Mouse (Mus musculus) kidney, postnatal 0 days (tissue): ENCODE data around the gene Id1. TPM values are rescaled to one million over a fixed set of nuclear protein-coding genes. Genes with fewer than 3 reads are reported as not detected.
A peak's percentile ranks its signal among the peaks of the same experiment; 100 is the strongest.

Experiments
- ATAC-seq: fragments of 200-750 bp; cut with Nextera tagmentation; replicated peaks from 2 replicates; pipeline ENCODE4 v1.8.0; 2017; ENCODE audit warnings: low read depth, moderate number of reproducible peaks, moderate TSS enrichment, moderate library complexity; ENCODE audit not compliant: low FRiP score
- DNase-seq: peaks from one replicate; pipeline ENCODE4 v3.0.0-alpha.2; 2016; ENCODE audit warnings: low spot score
- H3K27ac ChIP-seq: fragments of 300-500 bp; sonication (generic); 2 replicates; pipeline ENCODE4 v1.5.1; 2014; ENCODE audit warnings: mild to moderate bottlenecking
- H3K27me3 ChIP-seq: fragments of 300-500 bp; sonication (generic); 2 replicates; pipeline ENCODE4 v1.6.1; 2014; ENCODE audit warnings: low read length, mixed read lengths; ENCODE audit not compliant: insufficient read depth
- H3K36me3 ChIP-seq: fragments of 300-500 bp; sonication (generic); 2 replicates; pipeline ENCODE4 v1.6.1; 2014; ENCODE audit warnings: low read length, mixed read lengths; ENCODE audit not compliant: insufficient read depth
- H3K4me1 ChIP-seq: fragments of 300-500 bp; sonication (generic); replicated peaks from 2 replicates; pipeline ENCODE4 v1.6.1; 2014; ENCODE audit warnings: antibody characterized with exemption, low read length, mixed read lengths; ENCODE audit not compliant: insufficient read depth
- H3K4me2 ChIP-seq: fragments of 300-500 bp; sonication (generic); 2 replicates; pipeline ENCODE4 v1.6.1; 2014; ENCODE audit warnings: mild to moderate bottlenecking, low read length, moderate library complexity, mixed read lengths
- H3K4me3 ChIP-seq: fragments of 300-500 bp; sonication (generic); replicated peaks from 2 replicates; pipeline ENCODE4 v1.5.1; 2014; ENCODE audit warnings: low read depth, low read length
- H3K9ac ChIP-seq: fragments of 300-500 bp; sonication (generic); 2 replicates; pipeline ENCODE4 v1.6.1; 2014; ENCODE audit warnings: low read depth, low read length
- H3K9me3 ChIP-seq: fragments of 300-500 bp; sonication (generic); replicated peaks from 2 replicates; pipeline ENCODE4 v1.6.1; 2016; ENCODE audit warnings: low read length, inconsistent platforms, mixed read lengths
- CTCF ChIP-seq: IDR thresholded peaks from 2 replicates; pipeline ENCODE4 v1.5.1; 2016; ENCODE audit warnings: antibody characterized with exemption, low read depth, mild to moderate bottlenecking, moderate library complexity
- WGBS: fragments of 180-500 bp; shearing (Covaris S2); extraction: QIAGEN DNeasy Blood & Tissue Kit; methylation state at CpG from one replicate; pipeline ENCODE4 v1.1.7; 2014; 5-methylcytosine and 5-hydroxymethylcytosine counted together
- polyA plus RNA-seq: library from polyadenylated mRNA; unstranded; fragments of >200 nt; fragmentation: Nextera tagmentation; extraction: Ambion mirVana; gene quantifications from 2 replicates; pipeline ENCODE4 v1.2.1, GENCODE M21; 2015

The Id1 gene
- polyA plus RNA-seq, 1 experiment from 2014 or later = 194 TPM

DNA sequence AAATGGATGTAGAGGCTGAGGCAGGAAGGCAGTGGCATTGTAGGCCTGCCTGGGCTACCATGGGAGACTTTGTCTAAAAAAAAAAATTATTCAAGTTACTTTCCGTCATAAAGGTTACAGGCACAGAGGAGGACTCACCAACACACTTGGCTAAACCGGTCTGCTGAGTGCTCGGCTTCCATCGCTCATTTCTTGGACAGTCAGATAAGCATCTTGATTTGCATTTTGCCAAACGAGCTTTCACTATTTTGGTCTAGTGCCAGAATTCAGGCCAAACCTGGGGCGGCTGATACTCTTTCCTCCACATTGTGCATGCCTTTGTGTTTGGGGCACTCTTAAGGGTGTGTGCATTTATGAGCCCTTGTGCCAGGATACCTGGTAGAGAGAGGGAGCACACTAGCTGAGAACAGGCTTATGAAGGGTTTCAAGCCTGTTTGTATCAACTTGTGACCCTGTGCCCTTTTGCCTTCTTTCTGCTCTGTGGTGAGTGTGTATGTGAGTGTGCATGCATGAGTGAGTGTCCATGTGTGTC, 19.7 kb upstream of the Id1 start:
- no peaks in the 10 kb centered on the region for H3K9me3 ChIP-seq
- H3K4me1 ChIP-seq = peaks cover 6% of the 10 kb centered on the region; the same call in 1 of the 2 replicates
- no peak overlapping the region for H3K4me2 ChIP-seq
- TF ChIP-seq CTCF = no peak
- ATAC-seq = no peak; the same call in 1 of the 2 replicates
- H3K27me3 ChIP-seq = no peaks in the 10 kb centered on the region
- 43% methylated on average over 6 of the region's 6 CpGs for WGBS
- no peak for DNase-seq
- H3K36me3 ChIP-seq = no peaks in the 10 kb centered on the region
- H3K4me3 ChIP-seq = no peak overlapping the region
- H3K9ac ChIP-seq = no peak overlapping the region
- peak overlapping the region; percentile 19; the same call in 1 of the 2 replicates for H3K27ac ChIP-seq

DNA sequence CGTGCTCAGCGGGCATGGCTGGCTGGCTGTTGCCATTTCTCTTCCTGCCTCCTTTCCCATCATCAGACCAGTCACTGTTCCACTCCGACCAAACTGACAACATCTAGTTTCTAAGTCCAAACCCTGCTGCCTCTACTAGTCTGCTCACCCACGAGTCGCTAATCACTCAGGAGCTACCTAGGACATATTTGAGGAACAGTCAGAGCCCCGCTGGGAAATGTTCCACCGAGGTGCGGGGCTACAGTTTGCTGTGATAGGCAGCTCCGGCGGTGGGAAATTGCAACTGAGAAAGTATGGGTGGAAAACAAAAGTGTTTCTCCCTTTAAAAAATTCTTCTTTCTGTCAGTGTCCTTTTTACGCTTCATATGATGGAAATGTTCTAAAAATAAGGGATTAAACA, 18.4 kb upstream of the Id1 start:
- H3K4me2 ChIP-seq = no peak overlapping the region
- no peak overlapping the region for H3K27ac ChIP-seq
- H3K27me3 ChIP-seq = no peaks in the 10 kb centered on the region
- 50% methylated on average over 11 of the region's 11 CpGs for WGBS
- H3K4me1 ChIP-seq = peaks cover 6% of the 10 kb centered on the region; the same call in 1 of the 2 replicates
- no peak for DNase-seq
- no peak overlapping the region for H3K9ac ChIP-seq
- H3K9me3 ChIP-seq = no peaks in the 10 kb centered on the region
- TF ChIP-seq CTCF = no peak
- H3K36me3 ChIP-seq = no peaks in the 10 kb centered on the region
- no peak for ATAC-seq
- H3K4me3 ChIP-seq = no peak overlapping the region

DNA sequence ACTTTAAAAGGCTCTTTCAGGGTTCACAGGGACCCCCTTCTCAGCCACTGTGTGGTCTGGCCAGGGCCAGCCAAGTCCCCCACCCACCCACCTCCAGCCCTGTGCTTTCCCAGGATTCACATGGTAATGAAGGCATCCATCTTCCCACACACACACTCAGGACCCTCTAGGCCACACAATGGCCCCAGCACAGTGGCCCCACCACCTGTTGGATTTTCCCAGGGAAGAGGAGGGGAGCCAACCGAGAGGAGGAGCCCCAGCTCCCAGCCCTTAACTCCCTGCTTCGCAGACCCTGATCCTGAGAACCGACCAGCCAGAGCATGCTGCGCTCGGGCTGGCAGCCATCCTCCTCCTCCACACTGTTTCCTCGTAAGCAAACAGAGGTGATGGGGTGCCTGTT, 18.0 kb upstream of the Id1 start:
- no peak for TF ChIP-seq CTCF
- H3K27ac ChIP-seq = 0 out of 2 replicates have a peak overlapping the region, but pooled peaks have one; percentile 31
- WGBS = 18% methylated on average over 6 of the region's 6 CpGs
- no peaks in the 10 kb centered on the region for H3K27me3 ChIP-seq
- peaks cover 6% of the 10 kb centered on the region; the same call in 1 of the 2 replicates for H3K4me1 ChIP-seq
- no peak overlapping the region for H3K4me3 ChIP-seq
- no peak for DNase-seq
- 0 out of 2 replicates have a peak, but pooled peaks have one; percentile 33 for ATAC-seq
- H3K9ac ChIP-seq = no peak overlapping the region
- no peaks in the 10 kb centered on the region for H3K36me3 ChIP-seq
- no peaks in the 10 kb centered on the region for H3K9me3 ChIP-seq
- no peak overlapping the region for H3K4me2 ChIP-seq

DNA sequence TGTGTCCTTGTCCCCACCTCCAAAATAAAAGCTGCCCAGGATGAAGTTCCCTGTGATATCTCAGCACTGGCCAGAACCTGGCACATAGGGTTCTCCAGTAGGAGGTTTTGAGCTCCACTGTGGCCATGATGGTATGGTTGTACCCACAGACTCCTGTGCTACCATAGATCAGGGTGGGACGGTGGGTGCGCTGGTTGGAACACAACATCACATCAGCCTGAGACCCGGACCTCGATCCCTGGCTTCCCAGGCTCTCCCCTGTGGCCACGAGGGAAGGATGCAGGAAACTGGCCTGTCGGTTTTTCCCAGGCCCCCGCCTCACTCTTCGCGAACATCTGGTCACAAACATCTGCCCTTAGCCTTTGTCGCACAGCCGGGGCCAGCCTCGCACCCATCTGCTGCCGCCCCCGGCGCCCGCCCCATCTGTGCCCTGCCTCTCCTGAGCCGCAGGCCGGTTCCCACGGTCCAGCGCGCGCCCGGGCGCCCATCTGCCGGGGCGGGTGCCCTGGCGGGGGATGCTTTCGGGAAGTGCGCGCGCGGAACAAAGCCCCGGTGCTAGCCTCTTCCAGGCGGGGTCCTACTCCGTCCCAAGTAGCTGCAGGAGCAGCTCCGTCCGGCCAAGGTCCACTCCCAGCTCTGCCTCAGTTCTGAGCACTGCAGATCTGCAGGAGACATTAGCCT, 12.3 kb upstream of the Id1 start:
- DNase-seq = peak; percentile 54
- no peaks in the 10 kb centered on the region for H3K9me3 ChIP-seq
- peak; percentile 44; the same call in 1 of the 2 replicates for ATAC-seq

DNA sequence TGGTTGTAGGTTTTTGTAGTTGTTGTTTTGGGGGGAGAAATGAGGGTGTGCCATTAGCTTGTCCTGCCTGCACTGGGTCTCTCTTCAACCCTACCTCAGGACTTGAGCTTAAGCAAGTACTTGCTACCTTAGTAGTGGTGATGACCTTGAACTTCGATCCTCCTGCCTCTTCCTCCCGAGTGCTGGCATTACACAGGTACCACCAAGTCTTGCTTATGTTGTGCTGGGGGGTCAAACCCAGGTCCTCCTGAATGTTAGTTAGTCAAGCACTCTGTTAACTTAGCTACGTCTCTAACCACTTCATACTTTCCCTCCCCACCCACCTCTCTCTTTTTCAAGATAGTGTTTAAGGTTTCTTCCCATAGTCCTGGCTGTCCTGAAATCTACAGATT, 11.7 kb upstream of the Id1 start:
- H3K27me3 ChIP-seq = no peaks in the 10 kb centered on the region
- DNase-seq (no peak), ATAC-seq (no peak)
- H3K4me3 ChIP-seq = peak overlapping the region; percentile 29
- H3K36me3 ChIP-seq = no peaks in the 10 kb centered on the region
- no peaks in the 10 kb centered on the region for H3K9me3 ChIP-seq
- peaks cover 31% of the 10 kb centered on the region for H3K4me1 ChIP-seq
- TF ChIP-seq CTCF = no peak
- peak overlapping the region; percentile 27; the same call in 1 of the 2 replicates for H3K27ac ChIP-seq
- H3K9ac ChIP-seq = peak overlapping the region; percentile 56
- H3K4me2 ChIP-seq = peak overlapping the region; percentile 64
- 68% methylated on average over 3 of the region's 3 CpGs for WGBS

More for the DNA sequence above, 12.3 kb upstream of the Id1 start:
- WGBS = 4% methylated on average over 37 of the region's 37 CpGs
- Histone ChIP-seq H3K27ac (peak overlapping the region; percentile 27; the same call in 1 of the 2 replicates), H3K4me3 (peak overlapping the region; percentile 29), H3K4me1 (peaks cover 25% of the 10 kb centered on the region), H3K9ac (peak overlapping the region; percentile 56), H3K4me2 (peak overlapping the region; percentile 64), H3K27me3 (no peaks in the 10 kb centered on the region), H3K36me3 (no peaks in the 10 kb centered on the region)
- peak; percentile 2; the same call in 1 of the 2 replicates for TF ChIP-seq CTCF

DNA sequence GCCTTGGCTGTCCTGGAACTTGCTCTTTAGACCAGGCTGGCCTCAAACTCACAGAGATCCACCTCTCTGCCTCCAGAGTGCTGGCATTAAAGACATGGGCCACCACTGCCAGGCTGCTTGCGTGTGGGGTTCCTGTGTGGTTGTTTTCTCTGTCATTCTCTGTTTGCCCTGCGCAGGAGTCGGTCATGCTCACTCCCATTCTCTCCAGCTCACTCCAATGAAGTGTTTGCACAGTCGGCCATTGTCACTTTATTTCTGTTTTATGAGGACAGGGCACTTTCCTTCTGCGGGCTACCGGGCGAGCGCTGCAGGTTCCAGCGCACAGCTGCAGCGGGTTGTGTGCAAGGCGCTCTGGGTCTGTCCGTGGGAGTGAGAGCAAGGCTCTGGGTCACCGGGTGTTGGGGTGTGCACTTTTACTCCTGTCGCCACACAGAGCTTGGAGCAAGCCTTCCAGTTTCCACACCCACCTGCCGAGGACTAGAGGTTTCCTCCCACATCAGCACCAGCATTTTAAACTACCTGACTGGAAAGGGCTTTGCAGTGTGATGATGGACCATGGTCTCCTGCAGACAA, 10.8 kb upstream of the Id1 start:
- no peaks in the 10 kb centered on the region for H3K9me3 ChIP-seq
- ATAC-seq (no peak), DNase-seq (no peak)
- no peak for TF ChIP-seq CTCF
- no peaks in the 10 kb centered on the region for H3K27me3 ChIP-seq
- H3K9ac ChIP-seq = no peak overlapping the region
- peak overlapping the region; percentile 54 for H3K27ac ChIP-seq
- H3K36me3 ChIP-seq = no peaks in the 10 kb centered on the region
- H3K4me1 ChIP-seq = peaks cover 39% of the 10 kb centered on the region
- H3K4me3 ChIP-seq = no peak overlapping the region
- 39% methylated on average over 15 of the region's 15 CpGs for WGBS
- 0 out of 2 replicates have a peak overlapping the region, but pooled peaks have one; percentile 3 for H3K4me2 ChIP-seq
